Mouse (Mus musculus) lung, embryonic 15.5 days (tissue): ENCODE results near the gene Sp6. TPM values are rescaled to one million over a fixed set of nuclear protein-coding genes. Genes with fewer than 3 reads are reported as not detected.

Experiments used
- ATAC-seq: fragments of 200-750 bp; cut with Nextera tagmentation; 2 replicates; pipeline ENCODE4 v1.8.0; 2017; ENCODE audit warnings: moderate number of reproducible peaks, borderline replicate concordance; ENCODE audit not compliant: low FRiP score, low TSS enrichment; ENCODE audit errors: extremely low read depth
- H3K27ac ChIP-seq: fragments of 300-500 bp; sonication (generic); 2 replicates; pipeline ENCODE4 v1.5.1; 2015; ENCODE audit warnings: moderate library complexity, mild to moderate bottlenecking, inconsistent platforms
- H3K27me3 ChIP-seq: fragments of 300-500 bp; sonication (generic); 2 replicates; pipeline ENCODE4 v1.6.1; 2015; ENCODE audit warnings: inconsistent platforms
- H3K36me3 ChIP-seq: fragments of 300-500 bp; sonication (generic); 2 replicates; pipeline ENCODE4 v1.6.1; 2015; ENCODE audit warnings: inconsistent platforms
- H3K4me1 ChIP-seq: fragments of 300-500 bp; sonication (generic); 2 replicates; pipeline ENCODE4 v1.6.1; 2015; ENCODE audit warnings: inconsistent platforms
- H3K4me2 ChIP-seq: fragments of 300-500 bp; sonication (generic); 2 replicates; pipeline ENCODE4 v1.6.1; 2015; ENCODE audit warnings: inconsistent platforms, mild to moderate bottlenecking, moderate library complexity
- H3K4me3 ChIP-seq: fragments of 300-500 bp; sonication (generic); 2 replicates; pipeline ENCODE4 v1.5.1; 2015; ENCODE audit warnings: mild to moderate bottlenecking, inconsistent platforms
- H3K9ac ChIP-seq: fragments of 300-500 bp; sonication (generic); 2 replicates; pipeline ENCODE4 v1.6.1; 2015; ENCODE audit warnings: inconsistent platforms
- H3K9me3 ChIP-seq: fragments of 300-500 bp; sonication (generic); 2 replicates; pipeline ENCODE4 v1.6.1; 2016; ENCODE audit warnings: inconsistent platforms
- WGBS: fragments of 180-500 bp; shearing (Covaris S2); methylation state at CpG from one replicate; pipeline ENCODE4 v1.1.7; 2015; 5-methylcytosine and 5-hydroxymethylcytosine counted together
- polyA plus RNA-seq: library from polyadenylated mRNA; unstranded; fragments of >200 nt; fragmentation: Nextera tagmentation; extraction: Ambion mirVana; gene quantifications from 2 replicates; pipeline ENCODE4 v1.2.1, GENCODE M21; 2015

Gene Sp6
- polyA plus RNA-seq, 1 experiment from 2014 or later = 0.72 TPM

- 72% methylated on average over 6 of the region's 6 CpGs for WGBS
- ATAC-seq = no peak
- Histone ChIP-seq H3K27me3 (no peaks in the 10 kb centered on the region), H3K4me1 (peaks cover 25% of the 10 kb centered on the region), H3K9ac (no peak overlapping the region), H3K27ac (no peak overlapping the region), H3K4me3 (no peak overlapping the region), H3K36me3 (peaks cover 44% of the 10 kb centered on the region), H3K9me3 (no peaks in the 10 kb centered on the region), H3K4me2 (no peak overlapping the region)
Measured at GRCm38 (mm10) chr11:97049492-97050085, 36.4 kb downstream of the Sp6 start.

DNA sequence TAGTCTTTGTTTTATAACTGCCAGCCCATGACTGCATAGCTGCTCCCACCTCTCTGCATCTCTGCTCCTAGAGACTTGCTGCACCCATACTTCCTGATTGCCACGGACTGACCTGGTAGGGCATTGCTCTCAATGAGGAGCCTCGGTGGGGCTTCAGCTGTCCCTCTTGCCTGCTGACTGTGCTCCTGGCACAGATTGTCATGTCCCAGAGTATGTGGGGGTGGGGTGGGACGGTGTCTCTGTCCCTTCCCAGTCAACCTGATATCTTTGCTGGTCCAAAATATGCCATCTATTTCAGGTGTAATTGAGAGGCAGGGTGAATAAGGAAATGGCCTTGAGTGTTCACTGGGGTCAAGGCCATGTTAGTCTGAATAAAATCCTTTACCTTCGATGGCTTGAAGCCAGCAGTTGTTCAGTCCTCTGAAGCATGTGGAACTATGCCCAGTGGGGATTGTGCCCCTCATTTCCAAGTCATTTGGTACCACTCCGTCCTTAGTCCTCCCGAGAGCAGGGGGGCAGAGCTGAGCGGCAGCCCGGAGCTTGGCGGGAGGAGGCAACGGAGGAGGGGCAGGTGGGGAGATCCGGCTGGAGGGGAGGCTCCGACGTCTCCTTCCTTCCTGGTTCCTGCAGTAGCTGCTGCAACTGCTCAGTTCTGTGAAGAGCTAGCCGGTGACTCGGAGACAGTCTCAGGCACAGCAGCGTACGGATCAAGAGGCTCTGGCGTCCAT lies 37.2 kb downstream of the Sp6 start, which contains the start of gene Osbpl7:
TSS of gene Osbpl7 (plus strand) at position 413 of the 728 bp plus-strand sequence.
- Histone ChIP-seq H3K4me3 (peak within 1 kb of the TSS; percentile 70), H3K4me2 (peak within 1 kb of the TSS; percentile 89), H3K27ac (peak within 1 kb of the TSS; percentile 54), H3K36me3 (peaks cover 47% of the 10 kb centered on the region), H3K27me3 (no peaks in the 10 kb centered on the region), H3K9ac (peak within 1 kb of the TSS; percentile 67), H3K4me1 (peaks cover 25% of the 10 kb centered on the region), H3K9me3 (no peaks in the 10 kb centered on the region)
- WGBS = 4% methylated on average over 18 of the region's 18 CpGs
- peak; percentile 66 for ATAC-seq

DNA sequence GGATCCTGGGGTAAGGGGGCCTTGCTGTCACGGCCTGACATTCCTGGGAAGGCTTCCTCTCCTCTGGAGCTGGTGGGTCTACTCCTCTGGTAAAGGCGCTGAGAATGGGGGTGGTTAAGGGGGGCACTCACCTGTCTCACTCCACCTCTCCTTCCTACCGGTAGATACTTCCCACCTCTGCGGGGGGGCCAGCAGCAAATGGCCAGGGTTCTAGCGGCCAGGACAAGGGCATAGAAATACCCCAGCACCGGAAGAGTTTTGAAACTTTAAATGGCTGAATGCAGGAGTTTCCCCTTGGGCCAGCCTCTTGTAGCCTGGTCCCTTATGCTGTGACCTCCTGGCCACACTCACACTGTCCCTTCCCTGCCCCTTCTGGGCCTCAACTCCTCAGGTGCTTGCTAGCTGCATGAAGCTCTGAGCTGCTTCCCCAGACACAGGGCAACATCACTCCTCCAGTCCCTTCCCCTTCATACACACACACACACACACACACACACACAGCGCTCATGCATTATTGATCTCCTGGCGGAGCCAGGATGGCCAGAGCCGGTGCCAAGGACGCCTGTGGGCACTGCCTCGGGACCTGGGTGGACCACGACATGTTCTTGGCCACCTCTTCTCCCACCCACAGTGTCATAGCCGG lies 37.9 kb downstream of the Sp6 start:
- peaks cover 25% of the 10 kb centered on the region for H3K4me1 ChIP-seq
- H3K36me3 ChIP-seq = peaks cover 48% of the 10 kb centered on the region
- H3K27me3 ChIP-seq = no peaks in the 10 kb centered on the region
- H3K4me2 ChIP-seq = peak overlapping the region; percentile 89
- H3K27ac ChIP-seq = peak overlapping the region; percentile 54
- no peaks in the 10 kb centered on the region for H3K9me3 ChIP-seq
- no peak for ATAC-seq
- WGBS = 18% methylated on average over 13 of the region's 13 CpGs
- H3K4me3 ChIP-seq = peak overlapping the region; percentile 70
- peak overlapping the region; percentile 67 for H3K9ac ChIP-seq

GRCm38 (mm10) chr11:97052219-97052646 lies 39.0 kb downstream of the Sp6 start:
- Histone ChIP-seq H3K4me3 (peak overlapping the region; percentile 70), H3K27ac (peak overlapping the region; percentile 79), H3K27me3 (no peaks in the 10 kb centered on the region), H3K4me1 (peaks cover 25% of the 10 kb centered on the region), H3K9ac (no peak overlapping the region), H3K36me3 (peaks cover 45% of the 10 kb centered on the region), H3K9me3 (no peaks in the 10 kb centered on the region), H3K4me2 (peak overlapping the region; percentile 89)
- peak; percentile 59 for ATAC-seq
- WGBS = 16% methylated on average over 11 of the region's 11 CpGs

DNA sequence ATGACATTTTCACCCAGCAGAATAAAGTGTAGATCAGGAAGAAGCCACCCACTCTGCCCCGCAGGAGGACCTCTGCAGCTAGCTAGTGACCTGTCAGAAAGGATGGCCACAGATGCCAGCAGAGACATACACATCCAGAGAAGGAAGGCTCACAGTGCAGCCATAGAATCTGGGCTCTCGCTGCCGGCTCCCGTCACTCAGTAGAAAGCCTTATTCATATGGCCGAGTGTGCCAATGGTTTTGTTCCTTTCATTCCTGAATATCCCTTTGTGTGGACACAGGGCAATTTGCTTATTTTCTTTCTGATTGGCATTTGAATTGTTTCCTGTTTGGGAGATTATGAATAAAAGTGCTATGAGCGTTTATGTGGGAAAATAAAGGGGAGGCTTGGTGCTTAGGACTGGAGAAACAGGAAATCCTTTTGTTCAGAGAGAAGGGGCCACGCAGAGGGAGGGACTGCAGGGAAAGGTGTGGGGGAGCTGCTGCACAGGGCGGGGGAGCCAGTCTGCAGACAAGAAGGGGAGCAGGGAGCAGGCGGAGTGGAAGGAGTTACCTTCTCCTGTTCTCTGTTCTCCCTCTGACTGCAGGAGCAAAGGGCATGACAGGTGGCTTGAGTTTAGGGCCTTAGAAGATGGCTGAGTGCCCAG lies 50.2 kb downstream of the Sp6 start:
- Histone ChIP-seq H3K4me2 (no peak overlapping the region), H3K9me3 (no peaks in the 10 kb centered on the region), H3K27ac (no peak overlapping the region), H3K4me1 (no peaks in the 10 kb centered on the region), H3K27me3 (no peaks in the 10 kb centered on the region), H3K9ac (no peak overlapping the region), H3K4me3 (no peak overlapping the region), H3K36me3 (peaks cover 22% of the 10 kb centered on the region)
- WGBS = 67% methylated on average over 9 of the region's 9 CpGs
- ATAC-seq = no peak

GRCm38 (mm10) chr11:97063921-97064295 lies 50.7 kb downstream of the Sp6 start:
- H3K27me3 ChIP-seq = no peaks in the 10 kb centered on the region
- H3K36me3 ChIP-seq = peaks cover 22% of the 10 kb centered on the region
- WGBS = 84% methylated on average over 3 of the region's 3 CpGs
- ATAC-seq = no peak
- H3K27ac ChIP-seq = no peak overlapping the region
- no peak overlapping the region for H3K4me3 ChIP-seq
- no peak overlapping the region for H3K9ac ChIP-seq
- H3K4me2 ChIP-seq = no peak overlapping the region
- no peaks in the 10 kb centered on the region for H3K9me3 ChIP-seq
- no peaks in the 10 kb centered on the region for H3K4me1 ChIP-seq

- no peak overlapping the region for H3K4me3 ChIP-seq
- H3K4me2 ChIP-seq = no peak overlapping the region
- H3K4me1 ChIP-seq = no peaks in the 10 kb centered on the region
- no peak for ATAC-seq
- no peaks in the 10 kb centered on the region for H3K27me3 ChIP-seq
- 76% methylated on average over 12 of the region's 12 CpGs for WGBS
- H3K9ac ChIP-seq = no peak overlapping the region
- peaks cover 14% of the 10 kb centered on the region for H3K36me3 ChIP-seq
- H3K27ac ChIP-seq = no peak overlapping the region
- no peaks in the 10 kb centered on the region for H3K9me3 ChIP-seq
Measured at GRCm38 (mm10) chr11:97065538-97066295, 52.5 kb downstream of the Sp6 start.

GRCm38 (mm10) chr11:97066656-97067360 lies 53.6 kb downstream of the Sp6 start:
- Histone ChIP-seq H3K27me3 (no peaks in the 10 kb centered on the region), H3K27ac (no peak overlapping the region), H3K36me3 (peaks cover 5% of the 10 kb centered on the region; the same call in 1 of the 2 replicates), H3K4me1 (no peaks in the 10 kb centered on the region), H3K4me2 (no peak overlapping the region), H3K9me3 (no peaks in the 10 kb centered on the region), H3K9ac (no peak overlapping the region), H3K4me3 (no peak overlapping the region)
- 51% methylated on average over 22 of the region's 22 CpGs for WGBS
- peak; percentile 43 for ATAC-seq

- ATAC-seq = no peak
- Histone ChIP-seq H3K4me3 (no peak overlapping the region), H3K4me2 (no peak overlapping the region), H3K27ac (no peak overlapping the region), H3K36me3 (peaks cover 5% of the 10 kb centered on the region; the same call in 1 of the 2 replicates), H3K4me1 (peaks cover 3% of the 10 kb centered on the region; the same call in 1 of the 2 replicates), H3K27me3 (no peaks in the 10 kb centered on the region), H3K9me3 (no peaks in the 10 kb centered on the region), H3K9ac (no peak overlapping the region)
- 68% methylated on average over 1 of the region's 1 CpGs for WGBS
Measured at GRCm38 (mm10) chr11:97069333-97069732, 56.1 kb downstream of the Sp6 start.

GRCm38 (mm10) chr11:97069770-97070169 lies 56.6 kb downstream of the Sp6 start:
- Histone ChIP-seq H3K9ac (no peak overlapping the region), H3K9me3 (no peaks in the 10 kb centered on the region), H3K36me3 (peaks cover 5% of the 10 kb centered on the region; the same call in 1 of the 2 replicates), H3K4me1 (peaks cover 3% of the 10 kb centered on the region; the same call in 1 of the 2 replicates), H3K27me3 (no peaks in the 10 kb centered on the region), H3K27ac (no peak overlapping the region), H3K4me2 (no peak overlapping the region), H3K4me3 (no peak overlapping the region)
- ATAC-seq = no peak
- 69% methylated on average over 2 of the region's 2 CpGs for WGBS

- Histone ChIP-seq H3K4me2 (no peak overlapping the region), H3K4me3 (no peak overlapping the region), H3K27me3 (no peaks in the 10 kb centered on the region), H3K9me3 (no peaks in the 10 kb centered on the region), H3K27ac (no peak overlapping the region), H3K4me1 (peaks cover 3% of the 10 kb centered on the region; the same call in 1 of the 2 replicates), H3K36me3 (peaks cover 5% of the 10 kb centered on the region; the same call in 1 of the 2 replicates), H3K9ac (no peak overlapping the region)
- no peak for ATAC-seq
- 56% methylated on average over 1 of the region's 1 CpGs for WGBS
Measured at GRCm38 (mm10) chr11:97071129-97071528, 57.9 kb downstream of the Sp6 start.
